Mouse (Mus musculus): ENCODE measurements around the gene Pou2f2. TPM values are rescaled to one million over a fixed set of nuclear protein-coding genes. Genes with fewer than 3 reads are reported as not detected.
A peak's percentile ranks its signal among the peaks of the same experiment; 100 is the strongest.

Pou2f2 gene
- total RNA-seq (2021): under 1 TPM; 0.44 to 0.60 TPM
- long read RNA-seq, experiment 1: 0 reads
- long read RNA-seq, experiment 2: 0 reads

GRCm38 (mm10) chr7:25179606-25180161 is at the start of gene Pou2f2:
Gene Pou2f2, minus strand, starts transcription at chr7:25179726.
- DNase-seq: peak; percentile 74 to 76
- intact Hi-C loops (cut with DNase I): no loop called here

GRCm38 (mm10) chr7:25227523-25228300 is 48.2 kb upstream of the Pou2f2 start:
- intact Hi-C loops (cut with DNase I): loop anchor here (10.0 kb wide), 1 partner anchor 323 kb away; the partner anchor contains the start of gene Arhgef1
- no peak for DNase-seq

GRCm38 (mm10) chr7:25222275-25222967 is 42.9 kb upstream of the Pou2f2 start:
- DNase-seq: no peak
- intact Hi-C loops (cut with DNase I): loop anchor here (2.0 to 10.0 kb wide), 2 partner anchors 14 to 318 kb away; partner anchors contain the start of genes Arhgef1 and Gsk3a

- intact Hi-C loops (cut with DNase I): loop anchor here (10.0 kb wide), 1 partner anchor 316 kb away; the partner anchor contains the start of gene Arhgef1
- peak; percentile 97 to 98 for DNase-seq
These were observed 41.8 kb upstream of the Pou2f2 start, which contains the start of gene Zfp526 for GRCm38 (mm10) chr7:25221102-25221883. Gene Zfp526, plus strand, starts transcription at chr7:25221425.

GRCm38 (mm10) chr7:25220457-25221101 is 41.1 kb upstream of the Pou2f2 start, which contains the start of gene Dedd2:
Gene Dedd2, minus strand, starts transcription at chr7:25220615.
- intact Hi-C loops (cut with DNase I): loop anchor here (10.0 kb wide), 1 partner anchor 316 kb away; the partner anchor contains the start of gene Arhgef1
- peak in 1 of 2 experiments; percentile 34 for DNase-seq

GRCm38 (mm10) chr7:25219756-25220456 is 40.4 kb upstream of the Pou2f2 start:
- intact Hi-C loops (cut with DNase I): loop anchor here (10.0 kb wide), 2 partner anchors 315 to 335 kb away; partner anchors contain the start of genes Arhgef1 and Rps19

GRCm38 (mm10) chr7:25219416-25219750 is 39.9 kb upstream of the Pou2f2 start:
- DNase-seq: no peak
- intact Hi-C loops (cut with DNase I): loop anchor here (10.0 kb wide), 1 partner anchor 335 kb away; the partner anchor contains the start of gene Rps19

More at GRCm38 (mm10) chr7:25219756-25220456, 40.4 kb upstream of the Pou2f2 start:
- peak; percentile 92 to 93 for DNase-seq

- intact Hi-C loops (cut with DNase I): loop anchor here (10.0 kb wide), 1 partner anchor 334 kb away; the partner anchor contains the start of gene Rps19
- DNase-seq: peak; percentile 41 to 44
These were observed 39.3 kb upstream of the Pou2f2 start for GRCm38 (mm10) chr7:25218705-25219415.

GRCm38 (mm10) chr7:25217653-25218395 is 38.3 kb upstream of the Pou2f2 start:
- intact Hi-C loops (cut with DNase I): loop anchor here (10.0 kb wide), 1 partner anchor 333 kb away; the partner anchor contains the start of gene Rps19
- no peak for DNase-seq

GRCm38 (mm10) chr7:25214172-25214571 is 34.6 kb upstream of the Pou2f2 start:
- no peak for DNase-seq
- intact Hi-C loops (cut with DNase I): loop anchor here (10.0 kb wide), 1 partner anchor 329 kb away; the partner anchor contains the start of gene Rps19

GRCm38 (mm10) chr7:25213099-25213498 is 33.6 kb upstream of the Pou2f2 start:
- intact Hi-C loops (cut with DNase I): loop anchor here (10.0 kb wide), 1 partner anchor 328 kb away; the partner anchor contains the start of gene Rps19
- DNase-seq: no peak

- no peak for DNase-seq
- intact Hi-C loops (cut with DNase I): loop anchor here (10.0 kb wide), 1 partner anchor 326 kb away; the partner anchor contains the start of gene Rps19
These were observed 31.0 kb upstream of the Pou2f2 start for GRCm38 (mm10) chr7:25210482-25210881.

- no peak for DNase-seq
- intact Hi-C loops (cut with DNase I): no loop called here
These were observed 29.7 kb upstream of the Pou2f2 start for GRCm38 (mm10) chr7:25209161-25209622.

- peak in 1 of 2 experiments; percentile 43 for DNase-seq
- intact Hi-C loops (cut with DNase I): loop anchor here (1.0 kb wide), 1 partner anchor 26 kb away; no protein-coding TSS in a partner anchor
These were observed 26.7 kb upstream of the Pou2f2 start for GRCm38 (mm10) chr7:25206094-25206830.

GRCm38 (mm10) chr7:25205355-25206093 is 26.0 kb upstream of the Pou2f2 start:
- no peak for DNase-seq
- intact Hi-C loops (cut with DNase I): loop anchor here (1.0 kb wide), 1 partner anchor 27 kb away; no protein-coding TSS in a partner anchor
